Mouse (Mus musculus) spleen, adult 10 weeks (tissue): Measurements from ENCODE around the gene Dppa3. TPM values are rescaled to one million over a fixed set of nuclear protein-coding genes. Genes with fewer than 3 reads are reported as not detected.

Experiments
- polyA plus RNA-seq: library from polyadenylated mRNA; stranded (reverse); fragments of 350-450 nt; fragmentation: Illumina TruSeq; extraction: RNeasy Lipid Tissue Mini Kit (QIAGEN cat#74804); gene quantifications from one replicate; pipeline ENCODE4 v1.2.3, GENCODE M21; 2015; ENCODE audit warnings: low replicate concordance; ENCODE audit not compliant: insufficient read depth

The Dppa3 gene
- polyA plus RNA-seq: 0.41 TPM

DNA sequence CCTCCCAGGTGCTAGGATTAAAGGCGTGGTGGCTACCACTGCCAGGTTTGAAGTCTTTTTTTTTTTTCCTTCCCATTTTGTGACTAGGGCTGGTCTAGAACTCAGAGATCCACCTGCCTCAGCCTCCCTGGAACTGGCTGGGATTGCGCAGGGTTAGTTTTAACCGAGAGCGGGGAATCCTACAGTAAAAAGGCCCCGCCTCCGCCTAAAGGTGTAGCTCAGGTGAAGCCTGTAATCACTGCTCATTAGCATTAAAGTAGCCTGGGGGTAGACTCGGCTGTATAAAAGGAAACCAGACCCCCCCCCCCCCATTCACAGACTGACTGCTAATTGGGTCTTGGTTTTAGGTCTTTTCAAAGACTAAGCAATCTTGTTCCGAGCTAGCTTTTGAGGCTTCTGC lies at the start of gene Dppa3:
Dppa3 (plus strand) TSS at position 301 of the 400 bp plus-strand sequence.

DNA sequence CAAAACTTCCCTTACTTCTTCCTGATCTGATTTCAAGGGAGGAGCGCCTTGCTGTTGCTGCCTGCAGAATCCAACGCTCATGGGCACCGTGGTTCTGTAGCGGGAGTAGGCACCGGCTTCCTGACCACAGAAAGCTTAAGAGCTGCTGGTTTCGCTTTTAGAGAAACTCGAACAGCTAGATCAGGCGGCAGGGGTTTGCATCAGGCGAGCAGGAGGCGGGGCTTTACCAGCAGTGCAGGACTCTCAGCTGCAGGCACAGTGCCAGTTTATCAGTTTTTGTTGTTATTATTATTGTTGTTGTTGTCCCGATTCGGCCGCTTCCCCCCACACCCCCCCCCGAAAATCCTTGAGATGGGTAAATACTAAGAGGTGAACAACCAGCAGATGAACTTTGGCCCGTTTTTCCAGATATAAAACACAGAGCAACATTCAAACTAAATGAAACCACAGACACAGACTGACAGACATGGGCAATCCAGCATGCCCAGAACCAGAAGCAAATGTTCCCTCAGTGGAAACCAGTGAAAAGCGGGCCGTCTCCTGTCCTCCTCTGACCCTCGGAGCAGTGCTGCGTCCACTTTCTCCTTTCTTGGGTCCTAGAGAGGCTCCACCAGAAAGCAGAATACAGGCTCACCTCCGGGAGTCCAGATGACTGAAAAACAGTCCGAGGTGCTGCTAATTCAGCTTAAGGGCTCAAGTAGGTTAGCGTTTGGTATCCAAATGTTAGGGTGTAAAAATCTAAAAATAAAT lies 23.8 kb upstream of the Dppa3 start, which contains the start of gene Apobec1:
Apobec1 (minus strand) TSS at position 203 of the 750 bp plus-strand sequence.

DNA sequence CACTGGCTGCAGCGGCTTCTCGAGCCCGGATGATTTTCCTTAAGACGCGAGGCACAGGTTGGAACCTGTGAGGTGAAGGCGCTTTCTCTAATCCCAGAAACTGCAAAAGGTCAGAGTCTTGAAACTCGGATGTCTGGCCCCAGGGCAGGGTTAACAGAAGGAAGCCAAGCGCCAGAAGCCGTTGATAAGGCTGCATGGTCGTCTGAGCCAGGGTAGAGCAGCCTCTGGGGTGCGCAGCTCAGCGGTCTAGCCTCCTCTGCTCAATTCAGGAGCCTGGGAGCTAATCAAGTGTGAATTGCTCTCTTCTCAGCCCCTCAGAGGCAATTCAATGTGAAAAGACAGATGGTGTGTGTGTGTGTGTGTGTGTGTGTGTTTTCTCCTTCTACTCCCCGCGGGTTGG lies 16.4 kb upstream of the Dppa3 start, which contains the start of gene Gdf3:
Gdf3 (minus strand) TSS at position 317 of the 400 bp plus-strand sequence.

Other genes with a start within 250 kb of the Dppa3 start
- 0.50 TPM for gene Rimklb, start 127.6 kb upstream of the Dppa3 start, polyA plus RNA-seq
- gene Mfap5, start 120.6 kb upstream of the Dppa3 start, polyA plus RNA-seq: 10.8 TPM
- 2.0 TPM for gene Aicda, start 72.6 kb upstream of the Dppa3 start, polyA plus RNA-seq
- 109 TPM for gene Apobec1, start 24.0 kb upstream of the Dppa3 start, polyA plus RNA-seq
- 0.66 TPM for gene Gdf3, start 16.3 kb upstream of the Dppa3 start, polyA plus RNA-seq
- not detected for gene Nanog, start 81.1 kb downstream of the Dppa3 start, polyA plus RNA-seq
- 34.6 TPM for gene Slc2a3, start 175.2 kb downstream of the Dppa3 start, polyA plus RNA-seq
- gene Foxj2, start 193.5 kb downstream of the Dppa3 start, polyA plus RNA-seq: 26.8 TPM
- 0.79 TPM for gene C3ar1, start 229.8 kb downstream of the Dppa3 start, polyA plus RNA-seq
- 35.3 TPM for gene Necap1, start 248.1 kb downstream of the Dppa3 start, polyA plus RNA-seq